Mouse (Mus musculus): ENCODE data around the gene Hsd17b3. TPM values are rescaled to one million over a fixed set of nuclear protein-coding genes. Genes with fewer than 3 reads are reported as not detected.

Gene Hsd17b3
- total RNA-seq (2021), result not detected
- long read RNA-seq, experiment 1, result 0 reads
- long read RNA-seq, experiment 2, result 0 reads

DNA sequence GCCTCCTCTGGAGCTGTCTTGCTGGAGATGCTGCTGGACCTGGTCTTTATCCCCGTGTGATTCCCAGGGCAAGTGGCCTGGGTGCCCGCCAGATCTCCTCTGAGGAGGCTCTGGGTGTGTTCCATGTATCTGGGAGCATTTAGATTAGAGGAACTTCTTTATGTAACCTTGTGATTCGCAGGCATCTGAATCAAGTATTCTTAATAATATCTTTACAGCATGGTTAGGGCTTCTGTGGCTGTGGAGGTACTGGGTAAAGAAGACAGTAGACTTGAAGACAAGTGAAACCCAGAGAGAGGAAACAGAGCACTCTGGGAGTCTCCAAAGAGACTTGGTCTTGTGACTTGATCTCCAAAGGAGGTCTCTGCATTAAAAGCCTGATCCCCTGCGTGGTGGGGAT is at the start of gene Hsd17b3:
Gene Hsd17b3, minus strand, starts transcription at position 101 of the 400 bp plus-strand sequence.
- intact Hi-C loops (cut with DNase I), result no loop called here
- H3K4me3 ChIP-seq, result no peak within 1 kb of the TSS
- TF ChIP-seq CTCF (IDR thresholded peaks at IDR 0.05), result no peak
- DNase-seq, result no peak
- H3K27ac ChIP-seq, result no peak within 1 kb of the TSS

- Histone ChIP-seq H3K27ac (peak overlapping the region; percentile 88), H3K4me3 (peak overlapping the region; percentile 82)
- intact Hi-C loops (cut with DNase I), result no loop called here
- TF ChIP-seq CTCF (IDR thresholded peaks at IDR 0.05), result peak; percentile 38
- DNase-seq, result peak; percentile 52
Measured at GRCm38 (mm10) chr13:64129616-64130375, 40.8 kb upstream of the Hsd17b3 start.

DNA sequence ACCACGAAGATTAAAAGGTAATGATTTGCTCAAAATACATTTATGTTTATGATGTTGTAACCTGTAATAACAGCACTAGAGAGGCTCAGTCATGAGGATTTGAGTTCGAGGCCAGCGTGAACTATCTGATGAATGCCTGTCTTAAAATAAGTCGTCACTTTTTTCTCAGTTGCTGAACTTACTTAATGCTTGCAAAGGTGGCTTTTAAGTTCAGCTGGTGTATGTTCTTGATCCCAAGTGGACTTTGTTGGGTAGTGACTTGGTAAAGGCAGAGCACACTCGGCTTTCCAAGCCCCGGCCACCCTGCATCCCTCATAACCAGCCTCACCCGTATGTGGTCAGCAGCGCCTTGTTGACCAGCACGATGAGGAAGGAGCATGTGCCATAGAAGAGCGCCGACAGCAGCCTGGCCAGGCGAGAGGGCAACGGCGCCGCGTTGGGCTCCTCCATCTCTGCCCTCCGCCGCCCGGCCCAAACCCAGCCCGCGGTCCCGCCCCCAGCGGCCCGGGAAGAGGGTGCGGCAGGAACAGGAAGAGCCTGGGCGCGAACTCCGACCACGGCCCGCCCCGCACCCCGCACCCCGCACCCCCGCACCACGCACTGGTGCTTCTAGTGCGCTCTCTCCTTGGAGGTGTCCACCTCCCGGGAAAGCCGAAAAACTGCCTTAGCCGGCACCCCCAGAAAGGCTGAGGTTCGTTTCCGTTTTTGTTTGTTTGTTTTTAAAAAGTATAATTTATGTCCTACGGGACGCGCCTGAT is 40.0 kb upstream of the Hsd17b3 start, which contains the start of gene Slc35d2:
Gene Slc35d2, minus strand, starts transcription at position 511 of the 758 bp plus-strand sequence.
- H3K27ac ChIP-seq, result peak within 1 kb of the TSS; percentile 88
- TF ChIP-seq CTCF (IDR thresholded peaks at IDR 0.05), result 0 out of 2 replicates have a peak, but pooled peaks have one; percentile 3
- H3K4me3 ChIP-seq, result peak within 1 kb of the TSS; percentile 82
- intact Hi-C loops (cut with DNase I), result no loop called here
- DNase-seq, result peak; percentile 84

DNA sequence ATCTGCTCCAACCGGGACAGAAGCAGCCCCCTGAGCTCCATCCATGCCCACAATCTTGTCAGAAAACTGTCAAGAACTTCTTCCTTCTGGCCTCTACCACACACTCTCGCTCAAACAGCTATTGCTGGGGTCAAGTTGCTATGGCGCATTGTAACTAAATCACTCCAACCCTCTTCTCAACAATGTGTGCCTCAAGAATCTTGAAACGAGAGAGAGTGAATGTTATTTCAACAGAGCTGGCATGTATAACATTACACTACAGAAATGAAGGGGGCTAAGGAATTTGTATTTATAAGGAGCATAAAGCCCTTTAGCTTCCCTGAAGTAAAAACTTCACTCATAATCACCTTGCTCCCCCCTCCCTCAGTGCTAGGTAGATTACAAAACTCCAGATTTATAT is 37.3 kb upstream of the Hsd17b3 start:
- intact Hi-C loops (cut with DNase I), result no loop called here
- H3K27ac ChIP-seq, result no peak overlapping the region
- H3K4me3 ChIP-seq, result no peak overlapping the region
- no peak for DNase-seq
- no peak for TF ChIP-seq CTCF (IDR thresholded peaks at IDR 0.05)

GRCm38 (mm10) chr13:64124886-64125285 is 35.9 kb upstream of the Hsd17b3 start:
- H3K27ac ChIP-seq, result no peak overlapping the region
- intact Hi-C loops (cut with DNase I), result no loop called here
- H3K4me3 ChIP-seq, result no peak overlapping the region
- DNase-seq, result no peak
- TF ChIP-seq CTCF (IDR thresholded peaks at IDR 0.05), result no peak

GRCm38 (mm10) chr13:64123491-64124188 is 34.6 kb upstream of the Hsd17b3 start:
- intact Hi-C loops (cut with DNase I), result no loop called here
- Histone ChIP-seq H3K27ac (no peak overlapping the region), H3K4me3 (no peak overlapping the region)
- DNase-seq, result no peak
- no peak for TF ChIP-seq CTCF (IDR thresholded peaks at IDR 0.05)

DNA sequence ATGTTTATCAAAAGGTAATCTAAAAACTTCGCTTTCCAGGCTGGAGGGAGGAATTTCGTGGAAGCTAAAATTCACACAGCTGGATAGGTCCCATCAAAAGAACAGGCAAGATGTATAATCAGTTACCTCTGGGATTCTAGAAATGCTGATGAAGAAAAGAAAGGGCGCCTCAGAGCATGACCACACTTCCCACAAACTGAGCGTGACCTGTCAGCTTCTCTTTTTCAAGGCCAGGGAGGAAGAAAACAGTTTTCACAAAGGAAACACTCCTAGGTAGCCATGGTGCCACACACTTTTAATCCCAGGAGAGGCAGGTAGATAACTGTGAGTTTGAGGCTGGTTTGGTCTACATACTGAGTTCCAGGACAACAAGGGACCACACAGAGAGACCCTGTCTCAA is 31.7 kb upstream of the Hsd17b3 start:
- TF ChIP-seq CTCF (IDR thresholded peaks at IDR 0.05), result no peak
- Histone ChIP-seq H3K4me3 (no peak overlapping the region), H3K27ac (no peak overlapping the region)
- DNase-seq, result no peak
- intact Hi-C loops (cut with DNase I), result no loop called here

GRCm38 (mm10) chr13:64117442-64117841 is 28.4 kb upstream of the Hsd17b3 start:
- Histone ChIP-seq H3K27ac (no peak overlapping the region), H3K4me3 (no peak overlapping the region)
- peak; percentile 28; the same call in 1 of the 2 replicates for TF ChIP-seq CTCF (IDR thresholded peaks at IDR 0.05)
- intact Hi-C loops (cut with DNase I), result no loop called here
- no peak for DNase-seq

DNA sequence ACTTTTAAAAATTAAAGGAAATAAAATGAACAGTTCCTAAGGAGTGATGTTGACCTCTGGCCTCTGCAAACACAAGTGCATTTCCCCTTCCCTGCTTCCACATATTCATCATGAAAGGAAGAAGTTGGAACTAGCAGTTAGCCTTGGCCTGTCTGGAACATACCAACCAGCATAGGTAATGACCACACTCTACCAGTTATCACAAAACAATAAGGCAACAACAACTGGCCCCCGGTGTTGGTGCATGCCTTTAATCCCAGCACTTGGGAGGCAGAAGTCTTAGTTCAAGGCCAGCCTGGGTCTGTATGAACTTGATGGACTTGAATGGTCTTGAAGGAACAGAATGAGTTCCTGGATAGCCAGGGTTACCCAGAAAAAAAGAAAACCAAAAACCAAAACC is 21.4 kb upstream of the Hsd17b3 start:
- TF ChIP-seq CTCF (IDR thresholded peaks at IDR 0.05), result no peak
- intact Hi-C loops (cut with DNase I), result no loop called here
- no peak overlapping the region for H3K4me3 ChIP-seq
- no peak for DNase-seq
- no peak overlapping the region for H3K27ac ChIP-seq

GRCm38 (mm10) chr13:64108381-64108850 is 19.4 kb upstream of the Hsd17b3 start:
- no peak for DNase-seq
- Histone ChIP-seq H3K27ac (no peak overlapping the region), H3K4me3 (no peak overlapping the region)
- no peak for TF ChIP-seq CTCF (IDR thresholded peaks at IDR 0.05)
- intact Hi-C loops (cut with DNase I), result no loop called here

DNA sequence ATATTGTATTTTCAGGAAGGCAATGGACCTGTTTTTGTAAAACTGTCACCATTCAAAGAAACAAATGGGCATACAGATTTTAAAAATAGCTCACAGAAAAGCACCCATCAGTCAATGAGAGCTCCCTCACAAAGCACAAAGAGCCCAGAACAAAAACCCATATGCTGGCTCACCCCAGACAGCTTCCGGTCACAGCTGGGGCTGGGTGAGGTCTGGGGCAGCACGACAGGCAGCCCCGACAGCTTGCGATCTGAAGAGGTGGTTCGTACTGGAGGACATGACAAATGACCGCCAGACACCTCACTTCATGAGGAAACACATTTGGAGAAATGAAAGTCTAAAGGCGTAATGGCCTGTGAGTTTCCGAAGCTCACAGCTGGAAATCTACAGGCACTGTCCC is 18.5 kb upstream of the Hsd17b3 start:
- TF ChIP-seq CTCF (IDR thresholded peaks at IDR 0.05), result no peak
- DNase-seq, result no peak
- H3K4me3 ChIP-seq, result no peak overlapping the region
- intact Hi-C loops (cut with DNase I), result no loop called here
- H3K27ac ChIP-seq, result no peak overlapping the region

DNA sequence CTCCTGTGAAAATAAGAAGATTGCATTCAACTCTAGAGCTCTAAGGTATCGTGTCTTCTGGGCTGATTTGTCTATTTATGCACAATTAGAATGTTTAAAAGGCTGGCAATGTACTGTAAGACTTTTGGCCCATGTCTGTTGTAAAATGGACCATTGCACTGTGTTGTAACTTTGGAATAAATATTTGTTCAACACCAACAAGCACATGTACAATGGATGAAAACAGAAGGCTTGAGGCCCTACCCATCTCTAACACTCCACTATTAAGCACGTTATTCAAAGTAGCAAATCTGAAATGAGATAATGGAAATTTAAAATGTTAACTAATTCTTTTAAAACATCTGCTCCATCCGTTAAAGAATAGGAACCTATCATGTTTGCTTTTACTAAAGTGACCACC is 18.1 kb upstream of the Hsd17b3 start:
- Histone ChIP-seq H3K27ac (no peak overlapping the region), H3K4me3 (no peak overlapping the region)
- TF ChIP-seq CTCF (IDR thresholded peaks at IDR 0.05), result no peak
- intact Hi-C loops (cut with DNase I), result no loop called here
- no peak for DNase-seq

GRCm38 (mm10) chr13:64105690-64106089 is 16.7 kb upstream of the Hsd17b3 start:
- Histone ChIP-seq H3K27ac (no peak overlapping the region), H3K4me3 (no peak overlapping the region)
- no peak for DNase-seq
- intact Hi-C loops (cut with DNase I), result no loop called here
- TF ChIP-seq CTCF (IDR thresholded peaks at IDR 0.05), result no peak

Measured in gastrocnemius, adult 2 months (tissue).